Mouse (Mus musculus): Measurements from ENCODE around the gene Thy1.

Thy1 gene

DNA sequence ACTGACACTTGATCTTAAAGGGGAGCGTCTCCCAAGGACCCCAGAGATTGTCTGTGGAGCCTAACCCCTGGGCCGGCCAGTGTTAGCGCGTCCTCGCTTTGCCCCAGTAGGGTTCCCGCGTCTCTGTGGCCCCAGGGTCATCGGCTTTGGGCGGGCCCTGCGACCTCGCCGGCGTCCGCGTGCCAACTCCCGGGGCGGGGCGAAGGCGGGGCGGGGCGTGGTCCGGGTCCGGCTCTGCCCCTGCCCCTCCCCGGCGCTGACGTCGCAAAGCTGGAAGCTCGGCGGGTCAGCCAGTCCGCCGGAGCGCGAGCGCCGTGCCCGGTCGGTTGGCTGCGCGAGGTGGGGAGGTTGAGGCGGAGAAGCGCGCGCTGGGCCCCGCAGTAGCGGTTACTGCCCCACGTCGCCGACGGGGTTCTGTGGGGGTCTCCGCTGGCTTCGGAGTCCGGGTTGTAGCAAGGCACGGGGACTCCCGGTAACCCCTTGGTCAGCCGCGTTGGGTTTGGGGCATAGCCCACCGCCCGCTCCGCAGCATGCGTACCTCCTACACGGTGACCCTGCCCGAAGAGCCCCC is 41.6 kb downstream of the Thy1 start:
- DNase-seq: peak; percentile 95

DNA sequence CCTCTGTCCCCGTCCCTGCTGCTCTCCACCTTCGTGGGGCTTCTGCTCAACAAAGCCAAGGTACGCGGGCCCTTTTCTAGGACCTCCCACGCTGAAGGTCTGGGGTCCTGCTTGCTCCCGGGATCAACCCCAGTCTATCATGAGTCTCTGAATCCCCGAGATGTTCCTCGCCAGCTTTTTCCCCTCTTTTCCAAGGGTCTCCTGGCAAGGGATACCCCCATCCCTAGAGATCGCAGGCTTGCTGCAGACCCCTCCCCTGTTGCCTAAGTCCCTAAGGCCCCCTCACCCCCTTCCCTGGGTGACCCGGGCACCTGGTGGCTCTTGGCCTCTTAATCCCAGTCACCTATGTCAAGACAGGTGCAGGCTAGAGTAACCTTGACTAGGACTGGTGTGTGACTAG is 42.1 kb downstream of the Thy1 start:
- DNase-seq: no peak

DNA sequence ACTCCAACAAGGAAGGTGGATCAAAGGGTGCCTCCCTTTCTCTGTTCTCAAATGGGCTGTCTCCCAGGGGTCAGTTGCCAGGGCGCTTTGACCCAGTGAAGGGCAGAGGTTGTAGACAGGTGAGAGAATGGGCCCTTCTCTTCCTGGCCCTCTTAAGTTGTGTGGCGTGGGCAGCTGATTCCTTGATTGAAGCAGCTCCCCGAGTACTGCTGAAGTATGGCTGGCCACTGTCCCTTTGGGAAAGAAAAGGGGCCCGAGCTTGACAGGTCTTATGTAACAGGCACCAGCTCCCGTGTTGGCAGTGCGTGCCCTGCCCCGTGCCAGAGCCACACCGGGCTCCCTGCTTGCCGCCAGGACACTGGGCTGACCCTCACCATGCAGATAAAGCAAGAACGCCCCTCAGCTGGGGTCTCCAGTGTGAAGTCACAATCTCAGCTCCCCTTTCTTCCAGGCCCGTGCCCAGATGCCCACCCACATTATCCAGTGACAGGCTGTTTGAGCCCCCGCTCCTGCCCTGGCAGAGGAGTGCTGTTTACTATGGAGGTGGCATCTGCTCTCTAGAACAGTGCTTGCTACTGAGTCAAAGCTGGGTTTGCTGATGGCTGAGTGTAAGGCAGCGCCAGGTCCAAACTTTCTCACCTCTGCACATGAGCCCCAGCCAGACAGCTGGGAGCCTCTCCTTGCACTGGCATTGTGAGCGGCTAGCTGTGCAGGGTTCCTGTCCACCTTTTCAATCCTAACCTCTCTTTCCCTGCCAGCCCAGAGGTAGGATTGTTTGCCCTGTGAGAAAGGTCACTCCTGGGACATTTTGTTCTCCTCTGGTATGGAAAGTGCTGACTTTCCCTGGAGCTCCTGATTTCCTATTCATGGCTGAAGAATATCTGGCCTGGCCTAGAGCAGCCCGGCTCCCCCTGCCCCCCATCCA is 42.8 kb downstream of the Thy1 start:
- DNase-seq: no peak

GRCm38 (mm10) chr9:44086960-44087359 is 43.8 kb downstream of the Thy1 start:
- DNase-seq: no peak

- no peak for DNase-seq
Measured at GRCm38 (mm10) chr9:44087761-44088455, 44.7 kb downstream of the Thy1 start.

DNA sequence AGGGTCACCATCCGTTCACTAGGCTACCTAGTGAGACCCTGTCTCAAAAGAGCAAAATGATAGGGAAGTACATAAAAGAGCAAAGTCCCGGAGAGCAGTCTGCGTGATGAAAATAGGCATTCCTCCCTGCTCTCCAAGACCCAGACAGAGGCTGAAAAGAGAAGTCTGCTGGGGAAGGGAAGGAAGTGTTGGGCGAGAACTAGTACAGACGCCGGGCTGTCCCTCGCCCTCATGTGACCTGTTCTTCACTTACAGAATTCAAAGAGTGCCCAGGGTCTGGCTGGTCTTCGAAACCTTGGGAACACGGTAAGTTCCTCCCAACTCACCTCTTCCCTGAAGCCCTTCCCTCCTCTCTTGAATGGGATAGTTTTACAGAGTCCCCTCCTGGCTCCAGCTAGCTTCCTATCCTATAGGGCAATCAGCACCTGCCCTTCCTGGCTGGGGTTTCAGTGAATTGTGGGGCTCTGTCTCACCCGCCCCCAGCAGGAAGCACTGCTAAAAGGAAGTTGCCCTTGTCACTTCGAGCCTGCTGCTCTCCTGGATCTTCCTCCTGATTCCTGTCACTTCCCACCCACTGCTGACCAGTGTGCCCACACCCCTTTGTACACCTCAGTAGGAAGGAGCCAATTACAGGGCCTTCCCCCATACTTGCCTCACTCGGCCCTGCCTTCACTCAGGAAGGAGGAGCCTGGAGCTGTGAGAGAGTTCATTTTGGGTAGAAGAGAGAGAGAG is 45.9 kb downstream of the Thy1 start:
- DNase-seq: no peak

DNA sequence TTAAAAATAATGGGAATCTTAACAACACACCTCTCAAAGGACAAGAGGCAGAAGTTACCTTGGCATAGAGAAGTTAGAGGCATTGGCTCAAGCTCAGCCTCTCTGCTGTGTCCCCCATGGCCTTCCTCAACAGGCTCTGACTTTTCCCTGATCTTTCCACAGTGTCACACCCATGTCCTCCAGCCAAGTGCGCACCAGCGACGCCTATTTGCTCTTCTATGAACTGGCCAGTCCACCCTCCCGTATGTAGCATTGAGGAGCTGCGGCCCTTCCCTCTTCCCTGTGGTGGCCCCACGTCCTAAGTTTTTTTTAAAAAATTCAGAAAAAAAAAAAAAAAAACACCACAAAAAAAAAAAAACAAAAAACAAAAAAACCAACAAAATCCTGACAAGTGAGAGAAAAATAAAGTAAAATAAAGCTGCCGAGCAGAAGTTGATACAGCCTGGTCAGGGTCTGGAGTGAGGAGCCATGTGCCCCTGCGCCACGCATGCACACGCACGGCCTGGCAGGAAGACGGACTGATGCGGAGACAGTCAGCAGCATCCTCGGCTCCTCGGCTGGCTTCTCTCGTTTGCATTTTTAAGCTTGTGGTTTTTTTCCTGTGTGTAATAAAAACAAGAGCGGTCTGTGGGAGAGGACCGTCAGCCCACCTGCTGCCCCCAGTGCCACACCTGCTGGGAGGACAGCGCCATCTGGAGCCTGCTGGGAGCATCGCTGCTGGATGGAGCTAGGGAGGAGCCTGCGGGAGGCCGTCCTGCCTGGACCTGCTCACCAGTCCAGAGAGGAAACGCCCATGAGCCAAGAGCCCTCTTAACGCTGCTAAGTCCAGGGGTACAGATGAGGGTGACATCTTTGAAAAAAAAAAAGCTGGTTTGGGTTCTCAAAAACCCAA is 50.7 kb downstream of the Thy1 start:
- peak; percentile 75 for DNase-seq

- no peak for DNase-seq
Measured at GRCm38 (mm10) chr9:44094737-44095136, 51.6 kb downstream of the Thy1 start.

GRCm38 (mm10) chr9:44095781-44096180 is 52.6 kb downstream of the Thy1 start:
- DNase-seq: no peak

DNA sequence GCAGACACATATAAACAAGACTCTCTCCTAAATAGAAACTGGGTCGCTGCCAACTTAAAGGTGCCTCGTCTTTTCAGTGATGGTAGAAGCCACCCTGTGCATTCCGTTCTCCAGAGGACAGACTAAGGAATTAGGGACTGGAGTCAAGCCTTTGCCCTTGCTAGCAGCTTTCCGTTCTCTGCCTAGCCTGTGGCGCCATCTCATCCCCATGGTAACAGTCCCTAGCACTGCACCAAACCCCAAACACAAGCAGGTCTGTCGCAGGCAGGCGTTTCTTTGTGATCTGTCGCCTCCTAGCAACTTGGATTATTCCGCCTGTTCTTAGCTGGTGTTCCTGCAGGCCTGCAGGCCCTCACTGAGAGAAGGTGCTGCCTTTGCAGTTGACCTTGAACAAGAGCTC is 53.4 kb downstream of the Thy1 start:
- no peak for DNase-seq

Data from liver (tissue).